Mouse (Mus musculus): Measurements from ENCODE around the gene Dmrta2.

The Dmrta2 gene

GRCm38 (mm10) chr4:109977148-109978067 lies at the start of gene Dmrta2:
TSS of gene Dmrta2 (plus strand) at chr4:109978053.
- no peak for DNase-seq

- DNase-seq = no peak
Measured at GRCm38 (mm10) chr4:109929058-109929457, 48.8 kb upstream of the Dmrta2 start.

- no peak for DNase-seq
Measured at GRCm38 (mm10) chr4:109930445-109930844, 47.4 kb upstream of the Dmrta2 start.

- DNase-seq = no peak
Measured at GRCm38 (mm10) chr4:109930935-109931334, 46.9 kb upstream of the Dmrta2 start.

- DNase-seq = no peak
Measured at GRCm38 (mm10) chr4:109936557-109936956, 41.3 kb upstream of the Dmrta2 start.

- no peak for DNase-seq
Measured at GRCm38 (mm10) chr4:109939291-109939690, 38.6 kb upstream of the Dmrta2 start.

- no peak for DNase-seq
Measured at GRCm38 (mm10) chr4:109945554-109945953, 32.3 kb upstream of the Dmrta2 start.

- DNase-seq = no peak
Measured at GRCm38 (mm10) chr4:109949307-109949706, 28.5 kb upstream of the Dmrta2 start.

- no peak for DNase-seq
Measured at GRCm38 (mm10) chr4:109953509-109953908, 24.3 kb upstream of the Dmrta2 start.

GRCm38 (mm10) chr4:109960201-109960935 lies 17.5 kb upstream of the Dmrta2 start:
- no peak for DNase-seq

- DNase-seq = no peak
Measured at GRCm38 (mm10) chr4:109963570-109964279, 14.1 kb upstream of the Dmrta2 start.

- no peak for DNase-seq
Measured at GRCm38 (mm10) chr4:109969561-109969960, 8.3 kb upstream of the Dmrta2 start.

- no peak for DNase-seq
Measured at GRCm38 (mm10) chr4:109973991-109974654, 3.7 kb upstream of the Dmrta2 start.

- no peak for DNase-seq
Measured at GRCm38 (mm10) chr4:109974655-109975380, 3.0 kb upstream of the Dmrta2 start.

GRCm38 (mm10) chr4:109975381-109976240 lies 2.2 kb upstream of the Dmrta2 start:
- no peak for DNase-seq

GRCm38 (mm10) chr4:109976273-109977147 lies 1.3 kb upstream of the Dmrta2 start:
- DNase-seq = no peak

- no peak for DNase-seq
Measured at GRCm38 (mm10) chr4:109978068-109978857, 410 bp downstream of the Dmrta2 start.

- no peak for DNase-seq
Measured at GRCm38 (mm10) chr4:109978858-109979340, 1.0 kb downstream of the Dmrta2 start.

All from cerebellum, postnatal 25 days (tissue).